Mouse (Mus musculus) 3T3-L1 (cell line): ENCODE results near the gene Sult2a1.
"Not testable (repeated sequence)": the region's sequence is repeated elsewhere in the genome, so short reads cannot be mapped to it uniquely, and the experiment has no call there.

ENCODE experiments used
- DNase-seq: peaks from one replicate; pipeline ENCODE4 v3.0.0-alpha.2; 2015; ENCODE audit warnings: low read depth, low spot score

The Sult2a1 gene

DNA sequence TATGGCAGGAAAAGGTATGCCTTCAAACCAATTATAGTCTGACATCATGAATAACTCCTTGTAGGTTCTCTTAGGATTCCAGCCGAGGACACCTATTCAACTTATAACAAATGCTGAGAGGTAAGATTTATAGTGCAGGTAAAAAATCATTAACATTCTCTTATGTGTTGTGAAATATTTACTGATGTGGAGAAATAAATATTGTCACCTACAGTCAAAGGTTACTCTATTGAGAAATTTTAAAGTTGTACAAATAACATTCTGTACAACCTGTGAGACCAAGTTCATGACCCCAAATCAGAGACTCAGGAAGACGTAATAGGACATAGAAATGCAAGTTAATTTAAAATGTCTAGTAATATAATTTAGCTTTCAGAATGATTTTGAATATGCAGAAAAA is at the start of gene Sult2a1:
Gene Sult2a1, minus strand, starts transcription at position 101 of the 400 bp plus-strand sequence.
- not testable (repeated sequence) for DNase-seq

DNA sequence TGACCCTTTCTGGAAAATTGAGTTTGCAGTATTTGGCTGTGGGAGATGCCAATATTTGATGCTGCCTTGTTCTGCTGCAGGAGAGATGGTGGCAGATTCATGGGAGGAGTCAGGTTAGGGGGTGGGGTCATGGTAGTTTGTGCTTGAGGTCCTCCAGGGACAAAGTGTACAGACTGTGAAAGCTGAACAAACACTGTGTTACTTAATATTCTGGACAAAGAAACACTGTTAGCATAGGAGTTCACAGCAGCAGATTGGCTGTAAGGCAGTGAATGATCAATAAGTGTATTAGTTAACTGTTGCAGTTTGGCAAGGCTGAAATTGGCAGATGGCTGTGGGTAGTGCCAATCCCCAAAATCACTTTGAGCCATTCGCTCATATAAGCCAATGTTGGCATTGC is 23.3 kb downstream of the Sult2a1 start:
- no peak for DNase-seq
